Mouse (Mus musculus): Measurements from ENCODE around the gene Xylt2.

Gene Xylt2

GRCm38 (mm10) chr11:94615494-94615893 lies 61.8 kb downstream of the Xylt2 start:
- no peak for DNase-seq (ENCODE audit: extremely low read depth, low read depth)

GRCm38 (mm10) chr11:94614603-94615002 lies 62.7 kb downstream of the Xylt2 start:
- DNase-seq (ENCODE audit: extremely low read depth, low read depth) = no peak

Measured in MEL-GATA-1-ER (cell line).